Mouse (Mus musculus): ENCODE results near the gene Olfr878. TPM values are rescaled to one million over a fixed set of nuclear protein-coding genes. Genes with fewer than 3 reads are reported as not detected.

Olfr878 gene
- polyA plus RNA-seq, 1 experiment, result not detected

DNA sequence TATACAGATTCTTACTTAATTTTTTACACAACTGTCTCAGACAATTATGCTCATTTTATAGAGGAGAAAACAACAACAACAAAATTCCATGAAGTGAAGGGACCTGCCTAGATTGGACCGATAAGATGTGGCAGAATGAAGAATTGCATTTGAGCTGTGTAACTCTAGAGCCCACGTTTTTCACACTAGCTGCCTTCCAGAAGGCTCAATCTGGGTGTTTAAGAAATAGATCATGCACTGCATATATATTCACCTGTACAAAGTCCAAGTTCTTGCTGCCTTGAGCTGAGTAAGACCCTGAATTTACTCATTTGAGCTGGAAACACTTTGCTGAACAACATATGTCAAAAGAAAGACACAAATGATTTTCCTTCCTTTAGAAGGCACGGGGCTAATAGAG, 12.1 kb upstream of the Olfr878 start:
- no peak overlapping the region for H3ac ChIP-seq (ENCODE audit: control insufficient read depth, insufficient read length, low read depth)
- no peaks in the 10 kb centered on the region for H3K79me2 ChIP-seq (ENCODE audit: control insufficient read depth, insufficient read depth)
- H3K4me3 ChIP-seq (ENCODE audit: insufficient read depth, poor library complexity, severe bottlenecking), result no peak overlapping the region
- H3K27me3 ChIP-seq (ENCODE audit: control insufficient read depth, insufficient read depth, insufficient read length), result no peaks in the 10 kb centered on the region
- no peaks in the 10 kb centered on the region for H3K79me3 ChIP-seq (ENCODE audit: low read depth)
- TF ChIP-seq CEBPB (IDR thresholded peaks at IDR 0.05; ENCODE audit: low read depth) (no peak), MYOG (IDR thresholded peaks at IDR 0.05; ENCODE audit: control insufficient read depth, extremely low read depth, insufficient read length) (no peak)
- no peaks in the 10 kb centered on the region for H3K36me3 ChIP-seq (ENCODE audit: control insufficient read depth, insufficient read depth)

- no peak for TF ChIP-seq MYOD1 (IDR thresholded peaks at IDR 0.05; ENCODE audit: control insufficient read depth, insufficient read length, low read depth)
- no peak for TF ChIP-seq MAX (IDR thresholded peaks at IDR 0.05)
- no peak for TF ChIP-seq CTCF (IDR thresholded peaks at IDR 0.05; ENCODE audit: control insufficient read depth, insufficient read depth, insufficient read length)
- no peak for TF ChIP-seq FOSL1 (IDR thresholded peaks at IDR 0.05; ENCODE audit: insufficient read depth, low read length, poor library complexity, severe bottlenecking)
- no peak for TF ChIP-seq USF1 (IDR thresholded peaks at IDR 0.05; ENCODE audit: low read depth)
- no peak for TF ChIP-seq CEBPB (IDR thresholded peaks at IDR 0.05; ENCODE audit: low read depth)
- no peak for TF ChIP-seq MYOG (IDR thresholded peaks at IDR 0.05; ENCODE audit: control insufficient read depth, extremely low read depth, insufficient read length)
- H3K4me3 ChIP-seq (ENCODE audit: insufficient read depth, poor library complexity, severe bottlenecking), result no peak overlapping the region
- no peaks in the 10 kb centered on the region for H3K36me3 ChIP-seq (ENCODE audit: control insufficient read depth, insufficient read depth)
- no peak overlapping the region for H3ac ChIP-seq (ENCODE audit: control insufficient read depth, insufficient read length, low read depth)
- H3K79me2 ChIP-seq (ENCODE audit: control insufficient read depth, insufficient read depth), result no peaks in the 10 kb centered on the region
- no peaks in the 10 kb centered on the region for H3K27me3 ChIP-seq (ENCODE audit: control insufficient read depth, insufficient read depth, insufficient read length)
- H3K79me3 ChIP-seq (ENCODE audit: low read depth), result no peaks in the 10 kb centered on the region
These were observed 378 bp downstream of the Olfr878 start for GRCm38 (mm10) chr9:37918018-37918417.

DNA sequence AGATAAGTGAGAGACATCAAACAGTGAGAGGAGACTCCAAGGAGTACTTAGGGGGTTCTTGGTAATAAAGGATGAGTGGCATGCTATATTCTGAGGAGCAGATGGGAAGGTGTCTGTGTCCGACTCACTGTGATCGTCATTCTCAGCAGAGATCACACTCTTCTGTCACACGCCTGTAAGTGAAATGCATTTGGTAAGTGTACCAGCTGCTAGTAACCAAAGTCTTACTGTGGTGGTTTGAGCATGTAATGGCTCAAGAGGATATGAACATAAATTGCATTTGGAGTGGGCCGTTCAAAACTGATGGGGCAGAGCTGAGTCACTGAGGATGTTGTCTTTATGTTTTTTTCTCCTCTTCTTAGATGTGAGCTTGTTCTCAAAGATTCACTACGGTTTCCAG, 6.6 kb downstream of the Olfr878 start:
- Histone ChIP-seq H3K79me3 (ENCODE audit: low read depth) (no peaks in the 10 kb centered on the region), H3K27me3 (ENCODE audit: control insufficient read depth, insufficient read depth, insufficient read length) (no peaks in the 10 kb centered on the region), H3K79me2 (ENCODE audit: control insufficient read depth, insufficient read depth) (no peaks in the 10 kb centered on the region), H3ac (ENCODE audit: control insufficient read depth, insufficient read length, low read depth) (no peak overlapping the region), H3K4me3 (ENCODE audit: insufficient read depth, poor library complexity, severe bottlenecking) (no peak overlapping the region), H3K36me3 (ENCODE audit: control insufficient read depth, insufficient read depth) (no peaks in the 10 kb centered on the region)
- TF ChIP-seq MYOG (IDR thresholded peaks at IDR 0.05; ENCODE audit: control insufficient read depth, extremely low read depth, insufficient read length), result no peak
- TF ChIP-seq MYOD1 (IDR thresholded peaks at IDR 0.05; ENCODE audit: control insufficient read depth, insufficient read length, low read depth), result no peak
- TF ChIP-seq FOSL1 (IDR thresholded peaks at IDR 0.05; ENCODE audit: insufficient read depth, low read length, poor library complexity, severe bottlenecking), result no peak
- no peak for TF ChIP-seq USF1 (IDR thresholded peaks at IDR 0.05; ENCODE audit: low read depth)
- TF ChIP-seq CTCF (IDR thresholded peaks at IDR 0.05; ENCODE audit: control insufficient read depth, insufficient read depth, insufficient read length), result no peak

GRCm38 (mm10) chr9:37925445-37925844, 7.8 kb downstream of the Olfr878 start:
- Histone ChIP-seq H3ac (ENCODE audit: control insufficient read depth, insufficient read length, low read depth) (no peak overlapping the region), H3K27me3 (ENCODE audit: control insufficient read depth, insufficient read depth, insufficient read length) (no peaks in the 10 kb centered on the region), H3K79me3 (ENCODE audit: low read depth) (no peaks in the 10 kb centered on the region), H3K79me2 (ENCODE audit: control insufficient read depth, insufficient read depth) (no peaks in the 10 kb centered on the region), H3K36me3 (ENCODE audit: control insufficient read depth, insufficient read depth) (no peaks in the 10 kb centered on the region), H3K4me3 (ENCODE audit: insufficient read depth, poor library complexity, severe bottlenecking) (no peak overlapping the region)
- no peak for TF ChIP-seq CEBPB (IDR thresholded peaks at IDR 0.05; ENCODE audit: low read depth)
- no peak for TF ChIP-seq CTCF (IDR thresholded peaks at IDR 0.05; ENCODE audit: control insufficient read depth, insufficient read depth, insufficient read length)
- no peak for TF ChIP-seq FOSL1 (IDR thresholded peaks at IDR 0.05; ENCODE audit: insufficient read depth, low read length, poor library complexity, severe bottlenecking)
- no peak for TF ChIP-seq USF1 (IDR thresholded peaks at IDR 0.05; ENCODE audit: low read depth)
- TF ChIP-seq MYOD1 (IDR thresholded peaks at IDR 0.05; ENCODE audit: control insufficient read depth, insufficient read length, low read depth), result no peak
- no peak for TF ChIP-seq MAX (IDR thresholded peaks at IDR 0.05)
- TF ChIP-seq MYOG (IDR thresholded peaks at IDR 0.05; ENCODE audit: control insufficient read depth, extremely low read depth, insufficient read length), result no peak

DNA sequence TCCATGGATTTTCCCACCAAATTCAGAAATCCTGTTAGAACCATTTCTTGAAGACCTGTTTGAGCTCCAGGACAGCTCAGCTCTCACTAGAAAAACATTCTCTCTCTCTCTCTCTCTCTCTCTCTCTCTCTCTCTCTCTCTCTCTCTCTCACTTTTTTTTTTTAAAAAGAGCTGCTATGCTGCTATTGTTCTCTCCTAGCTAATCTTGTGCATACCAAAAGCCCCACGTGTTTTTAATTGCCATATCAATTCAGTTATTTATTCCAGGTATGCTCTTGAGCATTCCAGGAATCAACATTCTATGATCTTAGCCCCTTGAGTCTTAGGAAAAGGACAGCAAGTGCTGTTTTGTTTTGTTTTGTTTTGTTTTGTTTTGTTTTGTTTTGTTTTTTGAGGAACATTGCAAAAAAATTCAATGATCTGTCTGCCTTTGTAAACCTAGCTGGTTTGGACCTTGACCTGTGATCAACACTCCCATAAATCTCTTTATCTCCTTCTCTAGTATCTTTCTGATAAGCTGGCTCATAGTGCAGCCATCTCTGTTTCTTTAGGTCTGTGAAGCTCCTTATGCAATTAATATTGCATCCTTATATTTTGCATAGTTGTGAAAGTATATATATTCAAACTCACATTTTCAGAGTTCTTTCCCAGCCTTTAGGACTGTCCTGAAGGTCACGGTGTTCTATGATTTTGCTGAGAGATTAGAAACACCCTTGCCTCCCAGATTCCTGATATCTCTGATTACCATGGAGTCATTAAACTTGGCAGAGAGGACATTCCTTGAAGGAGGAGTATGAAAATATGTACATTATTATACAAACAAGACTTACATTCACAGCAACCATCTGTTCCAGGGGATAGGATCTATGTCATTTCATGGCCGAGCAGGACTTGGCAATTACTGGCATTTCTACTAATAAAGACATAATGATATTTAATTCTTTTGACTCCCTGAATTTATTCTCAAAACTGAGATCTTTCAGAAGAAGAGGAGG, 8.7 kb downstream of the Olfr878 start:
- no peaks in the 10 kb centered on the region for H3K36me3 ChIP-seq (ENCODE audit: control insufficient read depth, insufficient read depth)
- no peak overlapping the region for H3K4me3 ChIP-seq (ENCODE audit: insufficient read depth, poor library complexity, severe bottlenecking)
- no peaks in the 10 kb centered on the region for H3K27me3 ChIP-seq (ENCODE audit: control insufficient read depth, insufficient read depth, insufficient read length)
- TF ChIP-seq FOSL1 (IDR thresholded peaks at IDR 0.05; ENCODE audit: insufficient read depth, low read length, poor library complexity, severe bottlenecking), result no peak
- no peak for TF ChIP-seq MAX (IDR thresholded peaks at IDR 0.05)
- no peak for TF ChIP-seq CTCF (IDR thresholded peaks at IDR 0.05; ENCODE audit: control insufficient read depth, insufficient read depth, insufficient read length)
- no peaks in the 10 kb centered on the region for H3K79me3 ChIP-seq (ENCODE audit: low read depth)
- no peaks in the 10 kb centered on the region for H3K79me2 ChIP-seq (ENCODE audit: control insufficient read depth, insufficient read depth)
- no peak overlapping the region for H3ac ChIP-seq (ENCODE audit: control insufficient read depth, insufficient read length, low read depth)

DNA sequence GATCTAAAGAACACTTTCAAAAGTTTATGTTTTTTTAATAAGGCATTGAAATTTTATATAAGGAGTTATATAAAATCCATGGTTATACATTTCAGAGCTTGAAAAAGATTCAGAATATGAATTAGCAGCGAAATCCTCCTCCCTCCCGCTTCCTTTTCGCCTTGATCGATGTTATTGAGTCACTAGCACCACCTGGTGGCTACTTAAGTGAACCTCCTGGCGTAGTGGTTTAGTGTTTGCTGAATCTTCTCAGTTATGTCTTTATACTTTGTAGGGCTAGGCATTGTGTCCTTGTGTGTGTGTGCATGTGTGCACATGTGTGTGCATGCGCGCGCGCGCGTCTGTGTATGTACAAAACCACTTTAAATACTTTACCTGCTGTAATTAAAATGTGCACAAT, 14.9 kb downstream of the Olfr878 start:
- Histone ChIP-seq H3K36me3 (ENCODE audit: control insufficient read depth, insufficient read depth) (no peaks in the 10 kb centered on the region), H3ac (ENCODE audit: control insufficient read depth, insufficient read length, low read depth) (no peak overlapping the region), H3K4me3 (ENCODE audit: insufficient read depth, poor library complexity, severe bottlenecking) (no peak overlapping the region), H3K79me2 (ENCODE audit: control insufficient read depth, insufficient read depth) (no peaks in the 10 kb centered on the region), H3K79me3 (ENCODE audit: low read depth) (no peaks in the 10 kb centered on the region), H3K27me3 (ENCODE audit: control insufficient read depth, insufficient read depth, insufficient read length) (no peaks in the 10 kb centered on the region)
- TF ChIP-seq MYOD1 (IDR thresholded peaks at IDR 0.05; ENCODE audit: control insufficient read depth, insufficient read length, low read depth) (no peak), CTCF (IDR thresholded peaks at IDR 0.05; ENCODE audit: control insufficient read depth, insufficient read depth, insufficient read length) (peak; percentile 57)
